Mouse (Mus musculus) liver, embryonic 14.5 days (tissue): ENCODE results near the gene Gm42417. TPM values are rescaled to one million over a fixed set of nuclear protein-coding genes. Genes with fewer than 3 reads are reported as not detected.
A peak's percentile ranks its signal among the peaks of the same experiment; 100 is the strongest.

Experiments
- ATAC-seq: fragments of 200-750 bp; cut with Nextera tagmentation; 2 replicates; pipeline ENCODE4 v1.8.0; 2017; ENCODE audit warnings: moderate number of reproducible peaks, mild to moderate bottlenecking, moderate library complexity; ENCODE audit not compliant: insufficient read depth
- DNase-seq, 3 experiments: peaks; one replicate each; pipeline ENCODE4 v3.0.0-alpha.2; 2012 to 2013; ENCODE audit warnings: low read depth in 3 of 3, low spot score in 3 of 3
- H3K27ac ChIP-seq: fragments of 300-500 bp; sonication (generic); 2 replicates; pipeline ENCODE4 v1.5.1; 2014; ENCODE audit warnings: moderate library complexity, mild to moderate bottlenecking, control low read depth, inconsistent platforms
- H3K27me3 ChIP-seq: fragments of 300-500 bp; sonication (generic); 2 replicates; pipeline ENCODE4 v1.6.1; 2014; ENCODE audit warnings: mild to moderate bottlenecking, low read length, moderate library complexity; ENCODE audit not compliant: control insufficient read depth, insufficient read depth
- H3K36me3 ChIP-seq: fragments of 300-500 bp; sonication (generic); replicated peaks from 2 replicates; pipeline ENCODE4 v1.6.1; 2014; ENCODE audit warnings: low read depth; ENCODE audit not compliant: control insufficient read depth, insufficient read depth
- H3K4me1 ChIP-seq, 2 experiments: fragments of 200-500 bp in 1 of 2; fragments of 300-500 bp in 1 of 2; sonication (generic) in 1 of 2; replicated peaks; 2 replicates each; pipeline ENCODE4 v1.6.1; 2012 to 2014; ENCODE audit warnings: antibody characterized with exemption in 1 of 2, inconsistent platforms in 1 of 2, low read length in 1 of 2; ENCODE audit not compliant: control insufficient read depth in 2 of 2, insufficient read depth in 2 of 2
- H3K4me2 ChIP-seq: fragments of 300-500 bp; sonication (generic); 2 replicates; pipeline ENCODE4 v1.6.1; 2014; ENCODE audit warnings: low read depth, mild to moderate bottlenecking, control low read depth, moderate library complexity
- H3K4me3 ChIP-seq, 2 experiments: fragments of 200-500 bp in 1 of 2; fragments of 300-500 bp in 1 of 2; sonication (generic) in 1 of 2; 2 replicates each; pipeline ENCODE4 v1.5.1; 2012 to 2014; ENCODE audit warnings: low read depth in 2 of 2, low read length in 2 of 2, mild to moderate bottlenecking in 2 of 2, control low read depth in 1 of 2, inconsistent platforms in 1 of 2, moderate library complexity in 1 of 2; ENCODE audit not compliant: insufficient read depth in 1 of 2
- H3K9ac ChIP-seq: fragments of 300-500 bp; sonication (generic); replicated peaks from 2 replicates; pipeline ENCODE4 v1.6.1; 2014; ENCODE audit warnings: mild to moderate bottlenecking, control low read depth, moderate library complexity
- H3K9me3 ChIP-seq: fragments of 300-500 bp; sonication (generic); 2 replicates; pipeline ENCODE4 v1.6.1; 2016; ENCODE audit warnings: low read length, mixed read lengths; ENCODE audit not compliant: control insufficient read depth
- CTCF ChIP-seq: IDR thresholded peaks from 2 replicates; pipeline ENCODE4 v1.5.1; 2016; ENCODE audit warnings: antibody characterized with exemption, low read depth, control low read depth
- EP300 ChIP-seq: IDR thresholded peaks from 2 replicates; pipeline ENCODE4 v1.6.1; 2016; ENCODE audit warnings: antibody characterized with exemption, low read depth
- WGBS: fragments of 180-500 bp; shearing (Covaris S2); extraction: QIAGEN DNeasy Blood & Tissue Kit; methylation state at CpG from one replicate; pipeline ENCODE4 v1.1.7; 2014; ENCODE audit not compliant: insufficient replicate concordance; 5-methylcytosine and 5-hydroxymethylcytosine counted together
- polyA plus RNA-seq, 2 experiments: library from polyadenylated mRNA; depleted of rRNA in 1 of 2; stranded (reverse) in 1 of 2; unstranded in 1 of 2; fragments of >200 nt; fragmentation: Nextera tagmentation in 1 of 2; extraction: Ambion mirVana in 1 of 2; gene quantifications; 2 replicates each; pipeline versions ENCODE4 v1.2.1 to v1.2.3; 2012 to 2014

Gm42417 gene
- polyA plus RNA-seq, 2 experiments: not detected

- H3K9ac ChIP-seq: no peak overlapping the region
- H3K36me3 ChIP-seq: peaks cover 15% of the 10 kb centered on the region
- no peaks in the 10 kb centered on the region for H3K9me3 ChIP-seq
- H3K27ac ChIP-seq: no peak overlapping the region
- H3K4me1 ChIP-seq: no peaks in the 10 kb centered on the region
- H3K4me3 ChIP-seq: no peak overlapping the region
- no peak overlapping the region for H3K4me2 ChIP-seq
- ATAC-seq: no peak
- H3K27me3 ChIP-seq: no peaks in the 10 kb centered on the region
- no peak for DNase-seq
- 79% methylated on average over 9 of the region's 9 CpGs for WGBS
- TF ChIP-seq EP300: no peak
- TF ChIP-seq CTCF: no peak
These were observed 15.8 kb downstream of the Gm42417 start for GRCm38 (mm10) chr1:36523332-36524013.

DNA sequence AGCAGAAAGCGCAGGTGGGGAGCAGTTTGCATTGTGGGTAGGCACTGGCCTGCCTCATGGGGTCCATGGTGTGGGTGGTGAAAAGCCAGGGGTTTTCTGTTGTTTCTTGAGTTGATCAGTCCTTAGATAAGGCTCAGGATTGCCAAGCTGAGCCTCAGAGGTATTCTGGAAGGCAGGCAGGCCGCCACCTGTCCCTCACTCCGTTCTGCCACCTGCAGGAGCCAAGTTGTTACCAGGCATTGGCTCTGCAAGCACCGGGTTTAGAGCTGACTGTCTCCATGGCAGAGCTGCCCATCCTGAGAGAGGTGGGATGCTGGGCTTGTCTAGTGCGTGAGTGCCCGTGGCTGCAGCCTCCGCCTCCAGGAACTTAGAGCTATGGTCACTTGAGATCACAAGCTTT lies 17.0 kb downstream of the Gm42417 start:
- no peak overlapping the region for H3K4me3 ChIP-seq
- WGBS: 78% methylated on average over 7 of the region's 7 CpGs
- H3K9me3 ChIP-seq: no peaks in the 10 kb centered on the region
- ATAC-seq (no peak), DNase-seq (no peak)
- no peak overlapping the region for H3K4me2 ChIP-seq
- H3K27me3 ChIP-seq: no peaks in the 10 kb centered on the region
- TF ChIP-seq CTCF (no peak), EP300 (no peak)
- H3K4me1 ChIP-seq: no peaks in the 10 kb centered on the region
- peaks cover 15% of the 10 kb centered on the region for H3K36me3 ChIP-seq
- H3K9ac ChIP-seq: no peak overlapping the region
- no peak overlapping the region for H3K27ac ChIP-seq

DNA sequence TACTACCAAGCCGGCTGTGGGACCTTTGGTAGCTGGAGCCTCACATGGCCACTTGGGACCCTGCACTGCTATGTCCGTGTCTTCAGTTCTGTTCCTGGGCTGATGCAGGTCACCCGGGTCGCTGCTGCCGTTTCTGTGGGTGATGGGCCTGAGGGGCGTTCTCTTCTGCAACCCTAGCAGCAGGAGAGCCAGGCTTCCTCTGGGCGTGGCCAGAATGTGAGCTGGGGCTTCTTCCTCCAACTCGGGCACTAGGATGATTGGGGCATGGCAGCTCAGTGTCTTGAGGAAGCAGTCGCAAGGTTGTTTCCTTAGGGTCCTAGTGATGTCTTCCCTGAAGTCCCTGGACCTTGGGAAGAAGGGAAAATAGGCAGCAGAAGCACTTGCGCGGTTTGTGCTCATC lies 19.6 kb downstream of the Gm42417 start:
- Histone ChIP-seq H3K4me2 (no peak overlapping the region), H3K9ac (no peak overlapping the region), H3K4me1 (no peaks in the 10 kb centered on the region), H3K4me3 (no peak overlapping the region), H3K36me3 (peaks cover 15% of the 10 kb centered on the region), H3K27ac (no peak overlapping the region), H3K27me3 (no peaks in the 10 kb centered on the region), H3K9me3 (no peaks in the 10 kb centered on the region)
- 68% methylated on average over 11 of the region's 11 CpGs for WGBS
- DNase-seq (no peak), ATAC-seq (no peak)
- TF ChIP-seq CTCF (no peak), EP300 (no peak)

- WGBS: 71% methylated on average over 3 of the region's 3 CpGs
These were observed 21.0 kb downstream of the Gm42417 start for GRCm38 (mm10) chr1:36518259-36518658.

DNA sequence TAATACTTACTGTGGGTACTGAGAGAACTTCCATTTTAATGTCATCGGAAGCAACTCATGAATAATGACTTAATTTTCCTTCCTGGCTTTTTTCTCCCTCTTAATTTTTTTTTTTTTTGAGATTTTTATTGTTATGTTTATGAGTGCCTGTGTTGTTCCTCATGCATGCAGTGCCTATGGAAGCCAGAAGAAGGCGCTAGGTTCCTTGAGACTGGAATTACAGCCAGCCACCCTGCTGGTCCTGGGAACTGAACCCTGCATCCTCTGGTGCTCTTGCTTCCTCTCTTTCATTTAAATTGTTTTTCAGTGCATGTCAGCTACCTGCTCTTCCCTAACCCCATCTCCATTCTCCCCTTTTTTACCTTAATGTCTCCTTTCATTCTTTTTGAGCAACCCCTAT lies 25.5 kb downstream of the Gm42417 start:
- H3K4me3 ChIP-seq: peak overlapping the region in 1 of 2 experiments; percentile 78; a peak in 2 of 4 replicates
- peaks cover 6 to 12% of the 10 kb centered on the region in 2 experiments for H3K4me1 ChIP-seq
- DNase-seq (peak in 1 of 3 experiments; percentile 17), ATAC-seq (no peak)
- no peak overlapping the region for H3K9ac ChIP-seq
- no peaks in the 10 kb centered on the region for H3K27me3 ChIP-seq
- no peaks in the 10 kb centered on the region for H3K9me3 ChIP-seq
- H3K4me2 ChIP-seq: peak overlapping the region; percentile 83
- WGBS: 44% methylated on average over 2 of the region's 2 CpGs
- TF ChIP-seq CTCF (peak; percentile 65), EP300 (no peak)
- H3K36me3 ChIP-seq: no peaks in the 10 kb centered on the region
- H3K27ac ChIP-seq: no peak overlapping the region

More at GRCm38 (mm10) chr1:36518259-36518658, 21.0 kb downstream of the Gm42417 start:
- ATAC-seq (no peak), DNase-seq (no peak)
- no peaks in the 10 kb centered on the region for H3K27me3 ChIP-seq
- H3K9me3 ChIP-seq: no peaks in the 10 kb centered on the region
- no peak overlapping the region for H3K4me2 ChIP-seq
- no peak overlapping the region for H3K9ac ChIP-seq
- no peak overlapping the region for H3K27ac ChIP-seq
- peaks cover 2 to 8% of the 10 kb centered on the region in 2 experiments for H3K4me1 ChIP-seq
- peaks cover 15% of the 10 kb centered on the region for H3K36me3 ChIP-seq
- H3K4me3 ChIP-seq: no peak overlapping the region
- TF ChIP-seq CTCF (no peak), EP300 (no peak)
